Mouse (Mus musculus): ENCODE measurements around the gene Gfra1. TPM values are rescaled to one million over a fixed set of nuclear protein-coding genes. Genes with fewer than 3 reads are reported as not detected.

Gene Gfra1
- polyA plus RNA-seq, 1 experiment, result 68.1 TPM

DNA sequence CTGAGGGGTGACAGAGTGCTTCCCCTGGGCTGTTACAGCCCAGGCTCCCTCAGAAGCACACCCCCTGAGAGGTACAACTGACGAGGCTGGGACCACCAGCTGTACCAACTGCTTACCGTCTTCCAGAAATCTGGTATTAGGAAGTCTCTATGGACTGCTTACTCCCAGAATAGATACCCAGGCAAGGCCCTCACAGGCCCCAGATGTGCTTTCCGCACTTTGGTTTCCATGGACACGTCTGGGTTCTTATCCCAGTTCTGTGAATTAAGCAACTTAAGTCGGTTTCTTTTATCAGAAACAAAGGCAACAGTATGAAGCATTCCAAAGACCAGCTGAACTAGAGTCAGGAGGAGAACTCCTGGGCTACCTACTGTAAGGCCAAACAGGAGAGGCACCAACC is 126.4 kb downstream of the Gfra1 start:
- no peak for DNase-seq (ENCODE audit: low read depth)

DNA sequence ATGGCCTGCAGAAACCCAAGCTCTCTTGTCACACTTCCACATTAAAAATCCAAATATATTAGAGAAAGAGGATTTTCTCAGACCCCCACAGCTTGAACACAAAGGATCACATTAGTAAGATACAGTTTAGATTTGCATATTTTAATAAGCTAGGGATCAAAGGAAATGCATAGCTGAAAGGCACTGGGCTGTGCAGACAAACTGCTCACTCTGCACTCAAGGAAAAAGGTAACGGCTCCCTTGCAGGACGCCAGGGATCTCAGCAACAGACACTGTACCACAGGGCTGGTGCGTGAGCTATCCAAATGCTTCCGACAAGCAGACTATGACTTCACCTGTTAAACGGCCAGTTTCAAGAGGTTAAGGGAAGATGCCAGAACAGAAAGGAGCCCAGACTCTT is 127.7 kb downstream of the Gfra1 start:
- DNase-seq (ENCODE audit: low read depth), result no peak

- DNase-seq (ENCODE audit: low read depth), result no peak
Measured at GRCm38 (mm10) chr19:58316474-58316873, 139.2 kb downstream of the Gfra1 start.

GRCm38 (mm10) chr19:58315681-58316080 is 140.0 kb downstream of the Gfra1 start:
- DNase-seq (ENCODE audit: low read depth), result no peak

GRCm38 (mm10) chr19:58314631-58315030 is 141.1 kb downstream of the Gfra1 start:
- no peak for DNase-seq (ENCODE audit: low read depth)

- DNase-seq (ENCODE audit: low read depth), result no peak
Measured at GRCm38 (mm10) chr19:58313785-58314184, 141.9 kb downstream of the Gfra1 start.

DNA sequence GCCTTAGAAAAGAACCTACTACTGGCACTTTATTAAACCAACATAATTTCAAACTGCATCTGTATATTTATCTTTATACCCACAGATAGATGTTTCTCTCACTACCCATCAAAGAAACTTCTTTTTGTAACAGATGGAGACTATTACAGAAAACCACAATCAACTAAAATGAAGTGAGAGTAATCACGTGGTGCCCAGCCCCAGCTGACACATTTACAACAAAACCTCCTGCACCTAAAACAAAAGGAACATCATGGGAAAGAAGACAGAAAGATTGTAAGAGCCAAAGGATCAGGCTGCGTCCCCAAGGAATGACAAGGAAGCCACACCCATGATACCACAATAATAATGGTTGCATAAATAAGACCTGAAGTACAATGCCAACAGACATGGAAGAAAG is 143.2 kb downstream of the Gfra1 start:
- DNase-seq (ENCODE audit: low read depth), result no peak

- no peak for DNase-seq (ENCODE audit: low read depth)
Measured at GRCm38 (mm10) chr19:58310334-58311315, 145.1 kb downstream of the Gfra1 start.

- DNase-seq (ENCODE audit: low read depth), result no peak
Measured at GRCm38 (mm10) chr19:58309620-58310275, 146.0 kb downstream of the Gfra1 start.

DNA sequence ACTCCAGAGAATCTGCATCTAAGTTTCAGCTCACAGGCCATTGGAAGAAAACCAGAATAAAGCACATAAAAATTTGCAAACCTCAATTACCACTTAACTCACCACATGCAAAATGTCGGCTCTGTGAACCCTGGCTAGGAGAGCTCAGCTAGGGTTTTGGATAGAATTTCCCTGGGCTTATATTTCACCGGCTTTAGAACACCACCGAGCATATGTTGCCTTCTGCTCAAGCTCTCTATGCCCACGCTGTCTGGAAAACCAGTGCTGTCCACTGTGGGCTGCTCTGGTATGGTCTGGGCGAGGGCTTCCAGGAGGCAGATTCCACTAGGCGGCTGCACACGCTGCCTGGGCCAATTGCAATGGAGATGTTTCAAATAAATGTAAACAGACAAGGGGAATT is 154.6 kb downstream of the Gfra1 start:
- no peak for DNase-seq (ENCODE audit: low read depth)

- DNase-seq (ENCODE audit: low read depth), result no peak
Measured at GRCm38 (mm10) chr19:58297926-58298325, 157.8 kb downstream of the Gfra1 start.

- no peak for DNase-seq (ENCODE audit: low read depth)
Measured at GRCm38 (mm10) chr19:58296842-58297190, 158.9 kb downstream of the Gfra1 start.

- no peak for DNase-seq (ENCODE audit: low read depth)
Measured at GRCm38 (mm10) chr19:58295986-58296841, 159.5 kb downstream of the Gfra1 start.

DNA sequence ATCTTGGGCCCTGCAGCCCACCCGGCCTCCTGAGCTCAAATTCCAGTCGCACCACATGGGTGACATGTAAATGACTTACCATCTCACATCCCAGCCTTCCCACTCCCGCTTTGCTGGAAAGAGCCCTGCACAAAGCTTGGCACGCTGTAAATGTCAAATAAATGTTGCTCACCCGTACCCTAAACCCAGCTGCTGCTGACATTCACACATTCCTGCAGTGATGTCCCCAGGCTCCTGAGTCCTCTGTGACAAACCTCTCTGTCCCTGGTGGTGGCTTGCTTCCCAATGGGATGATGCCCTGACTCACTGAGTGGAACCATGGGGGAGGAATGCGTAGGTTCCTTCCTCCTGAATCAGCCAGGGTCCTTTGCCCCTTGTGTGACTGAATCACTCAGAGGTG is 167.6 kb downstream of the Gfra1 start:
- DNase-seq (ENCODE audit: low read depth), result no peak

GRCm38 (mm10) chr19:58275281-58275680 is 180.4 kb downstream of the Gfra1 start:
- no peak for DNase-seq (ENCODE audit: low read depth)

DNA sequence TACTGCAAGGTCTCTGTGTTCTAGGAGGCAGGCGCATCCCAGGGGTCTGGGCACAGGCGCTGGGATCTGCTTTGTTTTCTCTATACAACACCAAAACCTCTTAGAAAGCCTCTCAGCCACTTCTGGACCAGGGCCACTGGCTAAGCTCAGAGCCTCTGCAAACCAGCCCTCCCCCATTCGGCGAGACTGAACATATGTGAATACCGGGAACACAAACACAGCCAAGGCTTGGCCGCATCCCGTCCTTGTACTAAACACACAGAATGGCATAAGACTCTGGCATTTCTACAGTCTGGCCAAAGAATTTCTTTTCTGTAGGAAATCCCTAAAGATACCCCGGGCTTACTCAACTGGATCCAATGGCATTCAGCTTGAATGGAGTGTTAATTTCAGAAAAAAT is 183.9 kb downstream of the Gfra1 start:
- DNase-seq (ENCODE audit: low read depth), result no peak

DNA sequence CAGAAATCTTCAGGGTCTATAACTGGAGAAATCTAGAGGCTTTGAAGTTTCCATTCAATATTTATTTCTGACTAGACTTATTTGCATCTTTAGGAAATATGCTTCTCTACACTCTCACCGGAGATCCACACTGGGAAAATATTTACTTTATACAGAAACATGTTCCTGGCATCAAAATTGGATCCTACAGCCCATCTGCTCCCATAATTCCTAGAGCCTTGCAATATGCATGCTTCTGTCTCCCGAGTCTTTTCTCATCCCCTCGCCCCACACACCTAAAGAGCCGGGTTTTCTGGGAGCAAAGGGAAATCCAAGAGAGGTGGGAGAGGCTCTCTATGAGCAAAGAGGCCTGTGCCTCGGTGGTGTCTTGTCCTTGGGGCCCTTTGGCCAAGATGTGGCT is 184.9 kb downstream of the Gfra1 start:
- no peak for DNase-seq (ENCODE audit: low read depth)

DNA sequence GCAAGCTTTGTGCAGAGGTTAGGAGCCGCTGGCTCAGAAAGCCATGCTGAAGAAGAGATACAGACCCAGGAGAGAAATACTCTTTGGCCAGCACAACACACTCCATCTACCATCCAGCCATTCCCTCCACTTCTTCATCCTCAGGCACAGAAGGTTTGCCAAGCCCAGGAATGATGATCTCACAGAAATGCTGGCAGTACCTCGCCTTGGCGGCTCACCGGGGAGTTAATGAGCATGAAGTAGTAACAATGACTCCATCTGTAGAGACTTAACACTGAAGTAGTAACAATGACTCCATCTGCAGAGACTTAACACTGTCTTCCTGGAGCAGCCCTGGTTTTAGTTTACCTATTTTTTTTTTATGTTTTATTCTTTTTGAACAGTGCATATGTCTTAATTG is 187.2 kb downstream of the Gfra1 start:
- DNase-seq (ENCODE audit: low read depth), result no peak

DNA sequence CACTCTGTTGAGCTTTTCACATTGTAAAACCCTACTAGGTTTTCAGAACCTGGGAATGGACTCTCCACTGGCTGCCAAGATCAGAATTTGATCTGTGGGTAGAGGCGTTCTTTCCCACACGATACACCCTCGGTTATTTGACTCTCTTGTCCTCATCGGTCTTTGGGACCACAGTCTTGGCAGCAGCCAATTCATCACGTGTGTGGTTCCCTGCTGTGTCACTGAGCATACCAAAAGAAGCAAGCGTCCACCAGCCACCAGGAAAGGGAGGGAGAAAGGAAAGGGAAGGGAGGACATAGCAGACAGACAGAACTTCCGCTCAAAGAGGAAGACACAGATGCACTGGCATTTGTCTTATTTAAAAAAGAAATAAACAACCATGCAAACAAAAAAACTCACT is 189.1 kb downstream of the Gfra1 start:
- DNase-seq (ENCODE audit: low read depth), result no peak

GRCm38 (mm10) chr19:58260934-58261333 is 194.8 kb downstream of the Gfra1 start:
- no peak for DNase-seq (ENCODE audit: low read depth)

- DNase-seq (ENCODE audit: low read depth), result peak; percentile 31
Measured at GRCm38 (mm10) chr19:58259250-58259649, 196.5 kb downstream of the Gfra1 start.

DNA sequence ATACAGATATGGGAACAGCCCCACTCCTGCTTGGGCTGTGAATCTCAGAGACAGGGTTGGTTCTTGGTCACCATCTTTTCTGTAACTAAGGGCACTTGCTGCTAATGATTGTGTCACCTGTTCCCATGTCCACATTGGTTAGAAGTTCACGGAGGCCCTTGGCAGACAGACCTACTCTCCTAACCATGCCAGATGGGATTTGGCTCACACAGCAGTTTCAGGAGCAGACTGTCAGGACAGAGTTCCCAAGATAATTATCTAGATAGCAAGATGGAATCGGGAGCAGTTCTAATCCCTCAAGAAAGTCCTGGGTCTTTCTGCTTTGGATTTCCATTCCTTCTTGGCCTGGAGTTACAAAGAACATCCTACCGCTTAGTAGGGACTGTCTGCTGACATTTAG is 199.2 kb downstream of the Gfra1 start:
- peak; percentile 28 for DNase-seq (ENCODE audit: low read depth)
